Mouse (Mus musculus) midbrain, embryonic 11.5 days (tissue): ENCODE results near the gene Dennd2c. TPM values are rescaled to one million over a fixed set of nuclear protein-coding genes. Genes with fewer than 3 reads are reported as not detected.

ENCODE experiments used
- ATAC-seq: fragments of 200-750 bp; cut with Nextera tagmentation; 2 replicates; pipeline ENCODE4 v1.8.0; 2017; ENCODE audit warnings: moderate TSS enrichment, moderate library complexity; ENCODE audit not compliant: low FRiP score
- DNase-seq: peaks from one replicate; pipeline ENCODE4 v3.0.0; 2015; ENCODE audit warnings: low spot score; ENCODE audit errors: missing footprints
- H3K27ac ChIP-seq: fragments of 300-500 bp; sonication (generic); 2 replicates; pipeline ENCODE4 v1.5.1; 2014; ENCODE audit warnings: low read depth, low read length
- H3K27me3 ChIP-seq: fragments of 300-500 bp; sonication (generic); 2 replicates; pipeline ENCODE4 v1.6.1; 2014; ENCODE audit warnings: mild to moderate bottlenecking, low read length, moderate library complexity, mixed read lengths; ENCODE audit not compliant: control insufficient read depth, insufficient read depth
- H3K36me3 ChIP-seq: fragments of 300-500 bp; sonication (generic); 2 replicates; pipeline ENCODE4 v1.6.1; 2014; ENCODE audit warnings: mild to moderate bottlenecking, low read length, moderate library complexity, mixed read lengths; ENCODE audit not compliant: control insufficient read depth, insufficient read depth
- H3K4me1 ChIP-seq: fragments of 300-500 bp; sonication (generic); 2 replicates; pipeline ENCODE4 v1.6.1; 2014; ENCODE audit warnings: low read length; ENCODE audit not compliant: control insufficient read depth, insufficient read depth
- H3K4me2 ChIP-seq: fragments of 300-500 bp; sonication (generic); 2 replicates; pipeline ENCODE4 v1.6.1; 2014; ENCODE audit warnings: mild to moderate bottlenecking, moderate library complexity
- H3K4me3 ChIP-seq: fragments of 300-500 bp; sonication (generic); 2 replicates; pipeline ENCODE4 v1.5.1; 2014; ENCODE audit warnings: low read depth, low read length
- H3K9ac ChIP-seq: fragments of 300-500 bp; sonication (generic); 2 replicates; pipeline ENCODE4 v1.6.1; 2014; ENCODE audit warnings: low read length
- H3K9me3 ChIP-seq: fragments of 300-500 bp; sonication (generic); 2 replicates; pipeline ENCODE4 v1.6.1; 2016; ENCODE audit warnings: low read length; ENCODE audit not compliant: control insufficient read depth
- WGBS: fragments of 180-500 bp; shearing (Covaris S2); extraction: QIAGEN DNeasy Blood & Tissue Kit; methylation state at CpG from one replicate; pipeline ENCODE4 v1.1.7; 2014; 5-methylcytosine and 5-hydroxymethylcytosine counted together
- polyA plus RNA-seq: library from polyadenylated mRNA; unstranded; fragments of >200 nt; fragmentation: Nextera tagmentation; extraction: Ambion mirVana; gene quantifications from 2 replicates; pipeline ENCODE4 v1.2.1, GENCODE M21; 2014

Gene Dennd2c
- 1.4 and 2.4 TPM in 2 replicates for polyA plus RNA-seq

- Histone ChIP-seq H3K9ac (peak within 1 kb of the TSS; percentile 51; the same call in 1 of the 2 replicates), H3K4me2 (peak within 1 kb of the TSS; percentile 94), H3K4me1 (peaks cover 8% of the 10 kb centered on the region; the same call in 1 of the 2 replicates), H3K4me3 (peak within 1 kb of the TSS; percentile 58), H3K9me3 (no peaks in the 10 kb centered on the region), H3K27me3 (peaks cover 18% of the 10 kb centered on the region), H3K36me3 (no peaks in the 10 kb centered on the region), H3K27ac (no peak within 1 kb of the TSS)
- peak; percentile 97 for ATAC-seq
- WGBS: 1% methylated on average over 71 of the region's 72 CpGs
- DNase-seq: peak; percentile 99
These were observed at the start of gene Dennd2c for GRCm38 (mm10) chr3:103102454-103103390. Dennd2c (plus strand) TSS chr3:103102604.

GRCm38 (mm10) chr3:103056016-103056595 lies 46.3 kb upstream of the Dennd2c start:
- DNase-seq (no peak), ATAC-seq (no peak)
- Histone ChIP-seq H3K4me1 (peaks cover 6% of the 10 kb centered on the region; the same call in 1 of the 2 replicates), H3K9ac (no peak overlapping the region), H3K4me2 (no peak overlapping the region), H3K4me3 (no peak overlapping the region), H3K9me3 (no peaks in the 10 kb centered on the region), H3K27ac (no peak overlapping the region), H3K27me3 (no peaks in the 10 kb centered on the region), H3K36me3 (peaks cover 11% of the 10 kb centered on the region)
- WGBS: 91% methylated on average over 5 of the region's 5 CpGs

- WGBS: 2% methylated on average over 10 of the region's 10 CpGs
- Histone ChIP-seq H3K4me2 (peak overlapping the region; percentile 67), H3K27me3 (no peaks in the 10 kb centered on the region), H3K4me1 (peaks cover 6% of the 10 kb centered on the region; the same call in 1 of the 2 replicates), H3K9me3 (no peaks in the 10 kb centered on the region), H3K9ac (peak overlapping the region; percentile 89), H3K36me3 (peaks cover 14% of the 10 kb centered on the region), H3K27ac (peak overlapping the region; percentile 91), H3K4me3 (peak overlapping the region; percentile 75)
- ATAC-seq (peak; percentile 84), DNase-seq (no peak)
These were observed 44.7 kb upstream of the Dennd2c start for GRCm38 (mm10) chr3:103057752-103058151.

- peak; percentile 100 for DNase-seq
- H3K36me3 ChIP-seq: peaks cover 21% of the 10 kb centered on the region
- peak within 1 kb of the TSS; percentile 75 for H3K4me3 ChIP-seq
- H3K4me2 ChIP-seq: peak within 1 kb of the TSS; percentile 67
- no peaks in the 10 kb centered on the region for H3K9me3 ChIP-seq
- H3K4me1 ChIP-seq: peaks cover 6% of the 10 kb centered on the region; the same call in 1 of the 2 replicates
- peak; percentile 99 for ATAC-seq
- H3K9ac ChIP-seq: peak within 1 kb of the TSS; percentile 89
- peak within 1 kb of the TSS; percentile 91 for H3K27ac ChIP-seq
- 3% methylated on average over 46 of the region's 46 CpGs for WGBS
- no peaks in the 10 kb centered on the region for H3K27me3 ChIP-seq
These were observed 43.9 kb upstream of the Dennd2c start, which contains the start of gene Nras for GRCm38 (mm10) chr3:103058207-103059157. Nras (plus strand) TSS chr3:103058285.

GRCm38 (mm10) chr3:103066927-103067326 lies 35.5 kb upstream of the Dennd2c start:
- Histone ChIP-seq H3K27ac (no peak overlapping the region), H3K4me3 (no peak overlapping the region), H3K9ac (no peak overlapping the region), H3K9me3 (no peaks in the 10 kb centered on the region), H3K4me1 (no peaks in the 10 kb centered on the region), H3K36me3 (peaks cover 28% of the 10 kb centered on the region; the same call in 1 of the 2 replicates), H3K27me3 (no peaks in the 10 kb centered on the region), H3K4me2 (no peak overlapping the region)
- ATAC-seq (no peak), DNase-seq (no peak)
- WGBS: 94% methylated on average over 8 of the region's 8 CpGs

- WGBS: 94% methylated on average over 6 of the region's 6 CpGs
- Histone ChIP-seq H3K4me2 (no peak overlapping the region), H3K9me3 (no peaks in the 10 kb centered on the region), H3K27me3 (no peaks in the 10 kb centered on the region), H3K27ac (no peak overlapping the region), H3K36me3 (peaks cover 16% of the 10 kb centered on the region; the same call in 1 of the 2 replicates), H3K9ac (no peak overlapping the region), H3K4me1 (no peaks in the 10 kb centered on the region), H3K4me3 (no peak overlapping the region)
- ATAC-seq (no peak), DNase-seq (no peak)
These were observed 33.4 kb upstream of the Dennd2c start for GRCm38 (mm10) chr3:103068971-103069370.

GRCm38 (mm10) chr3:103073771-103074170 lies 28.6 kb upstream of the Dennd2c start, which contains the start of gene Ampd1:
Ampd1 (plus strand) TSS chr3:103074014.
- H3K4me1 ChIP-seq: no peaks in the 10 kb centered on the region
- H3K27me3 ChIP-seq: no peaks in the 10 kb centered on the region
- ATAC-seq (no peak), DNase-seq (no peak)
- H3K4me3 ChIP-seq: no peak within 1 kb of the TSS
- H3K9ac ChIP-seq: no peak within 1 kb of the TSS
- no peaks in the 10 kb centered on the region for H3K9me3 ChIP-seq
- H3K36me3 ChIP-seq: no peaks in the 10 kb centered on the region
- WGBS: 75% methylated on average over 5 of the region's 5 CpGs
- H3K27ac ChIP-seq: no peak within 1 kb of the TSS
- H3K4me2 ChIP-seq: no peak within 1 kb of the TSS

GRCm38 (mm10) chr3:103075871-103076270 lies 26.5 kb upstream of the Dennd2c start:
- no peaks in the 10 kb centered on the region for H3K36me3 ChIP-seq
- ATAC-seq (no peak), DNase-seq (no peak)
- H3K27ac ChIP-seq: no peak overlapping the region
- H3K9ac ChIP-seq: no peak overlapping the region
- no peaks in the 10 kb centered on the region for H3K27me3 ChIP-seq
- no peak overlapping the region for H3K4me3 ChIP-seq
- no peak overlapping the region for H3K4me2 ChIP-seq
- WGBS: 94% methylated on average over 9 of the region's 9 CpGs
- H3K9me3 ChIP-seq: no peaks in the 10 kb centered on the region
- H3K4me1 ChIP-seq: no peaks in the 10 kb centered on the region
